Mouse (Mus musculus): ENCODE measurements around the gene Olfr718-ps1. TPM values are rescaled to one million over a fixed set of nuclear protein-coding genes. Genes with fewer than 3 reads are reported as not detected.
A peak's percentile ranks its signal among the peaks of the same experiment; 100 is the strongest.

Gene Olfr718-ps1
- polyA plus RNA-seq, 1 experiment from 2014 or later, result not detected

GRCm38 (mm10) chr5:143126089-143126488 is 21.3 kb downstream of the Olfr718-ps1 start:
- Histone ChIP-seq H3K9ac (ENCODE audit: low read length) (no peak overlapping the region), H3K9me3 (ENCODE audit: control insufficient read depth, low read length) (peaks cover 2% of the 10 kb centered on the region; the same call in 1 of the 2 replicates), H3K27me3 (ENCODE audit: control insufficient read depth, insufficient read depth, low read length) (no peaks in the 10 kb centered on the region), H3K4me3 (ENCODE audit: low read depth, low read length) (no peak overlapping the region), H3K27ac (replicated peaks; ENCODE audit: low read depth, low read length) (no peak overlapping the region), H3K36me3 (ENCODE audit: control insufficient read depth, insufficient read depth, low read length) (no peaks in the 10 kb centered on the region), H3K4me1 (ENCODE audit: control insufficient read depth, insufficient read depth, low read length) (no peaks in the 10 kb centered on the region), H3K4me2 (ENCODE audit: low read depth, severe bottlenecking) (no peak overlapping the region)
- ATAC-seq (ENCODE audit: insufficient number of reproducible peaks, low FRiP score, low TSS enrichment, low read depth) (no peak), DNase-seq (ENCODE audit: low spot score) (no peak)
- 82% methylated on average over 9 of the region's 9 CpGs for WGBS

DNA sequence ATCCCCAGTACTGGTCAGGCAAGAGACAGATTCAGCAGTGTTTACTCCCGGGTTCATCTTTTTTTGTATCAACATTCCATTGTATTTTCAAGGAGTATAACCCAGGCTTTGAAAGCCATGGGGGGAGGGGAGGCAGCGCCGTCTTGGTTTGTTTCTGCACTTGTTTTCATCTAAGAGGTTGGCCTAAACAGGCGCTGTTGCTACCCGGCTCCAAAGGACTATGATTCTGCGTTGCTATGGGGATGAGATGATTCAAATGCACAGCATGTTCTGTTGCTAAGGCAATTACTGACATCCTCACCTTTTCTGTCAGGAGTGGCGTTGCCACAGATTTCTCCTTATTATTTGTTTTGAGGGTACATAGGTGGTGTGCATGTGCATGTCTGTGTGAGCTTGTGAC is 21.8 kb downstream of the Olfr718-ps1 start:
- no peak for ATAC-seq (ENCODE audit: insufficient number of reproducible peaks, low FRiP score, low TSS enrichment, low read depth)
- WGBS, result 68% methylated on average over 7 of the region's 7 CpGs

GRCm38 (mm10) chr5:143124805-143125378 is 22.5 kb downstream of the Olfr718-ps1 start:
- H3K27me3 ChIP-seq (ENCODE audit: control insufficient read depth, insufficient read depth, low read length), result no peaks in the 10 kb centered on the region
- no peaks in the 10 kb centered on the region for H3K4me1 ChIP-seq (ENCODE audit: control insufficient read depth, insufficient read depth, low read length)
- H3K4me2 ChIP-seq (ENCODE audit: low read depth, severe bottlenecking), result no peak overlapping the region
- no peak overlapping the region for H3K27ac ChIP-seq (replicated peaks; ENCODE audit: low read depth, low read length)
- H3K36me3 ChIP-seq (ENCODE audit: control insufficient read depth, insufficient read depth, low read length), result no peaks in the 10 kb centered on the region
- DNase-seq (ENCODE audit: low spot score) (no peak), ATAC-seq (ENCODE audit: insufficient number of reproducible peaks, low FRiP score, low TSS enrichment, low read depth) (no peak)
- no peak overlapping the region for H3K9ac ChIP-seq (ENCODE audit: low read length)
- 81% methylated on average over 4 of the region's 4 CpGs for WGBS
- H3K4me3 ChIP-seq (ENCODE audit: low read depth, low read length), result no peak overlapping the region
- H3K9me3 ChIP-seq (ENCODE audit: control insufficient read depth, low read length), result peaks cover 2% of the 10 kb centered on the region; the same call in 1 of the 2 replicates

More for the DNA sequence above, 21.8 kb downstream of the Olfr718-ps1 start:
- no peak overlapping the region for H3K27ac ChIP-seq (replicated peaks; ENCODE audit: low read depth, low read length)
- H3K4me2 ChIP-seq (ENCODE audit: low read depth, severe bottlenecking), result no peak overlapping the region
- H3K9me3 ChIP-seq (ENCODE audit: control insufficient read depth, low read length), result peaks cover 2% of the 10 kb centered on the region; the same call in 1 of the 2 replicates
- H3K4me3 ChIP-seq (ENCODE audit: low read depth, low read length), result no peak overlapping the region
- H3K27me3 ChIP-seq (ENCODE audit: control insufficient read depth, insufficient read depth, low read length), result no peaks in the 10 kb centered on the region
- no peak for DNase-seq (ENCODE audit: low spot score)
- no peak overlapping the region for H3K9ac ChIP-seq (ENCODE audit: low read length)
- no peaks in the 10 kb centered on the region for H3K4me1 ChIP-seq (ENCODE audit: control insufficient read depth, insufficient read depth, low read length)
- H3K36me3 ChIP-seq (ENCODE audit: control insufficient read depth, insufficient read depth, low read length), result no peaks in the 10 kb centered on the region

DNA sequence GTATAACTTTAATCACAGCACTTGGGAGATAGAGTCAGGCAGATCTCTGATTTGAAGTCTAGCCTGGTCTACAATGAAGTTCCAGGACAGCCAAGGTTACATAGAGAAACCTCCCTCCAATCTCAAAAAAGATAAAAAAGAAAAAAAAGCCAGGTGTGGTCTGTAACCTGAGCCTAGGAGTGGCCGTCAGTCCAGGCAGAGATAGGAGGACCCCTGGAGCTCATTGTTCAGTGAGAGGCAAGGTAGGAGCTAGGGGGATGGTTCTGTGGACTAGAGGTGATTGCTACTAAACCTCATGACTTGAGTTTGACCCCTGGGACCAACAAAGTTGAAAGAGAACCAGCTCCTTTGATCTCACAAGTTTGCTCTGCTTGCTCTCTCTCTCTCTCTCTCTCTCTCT is 24.7 kb downstream of the Olfr718-ps1 start:
- Histone ChIP-seq H3K27me3 (ENCODE audit: control insufficient read depth, insufficient read depth, low read length) (no peaks in the 10 kb centered on the region), H3K4me2 (ENCODE audit: low read depth, severe bottlenecking) (no peak overlapping the region), H3K36me3 (ENCODE audit: control insufficient read depth, insufficient read depth, low read length) (no peaks in the 10 kb centered on the region), H3K9ac (ENCODE audit: low read length) (no peak overlapping the region), H3K27ac (replicated peaks; ENCODE audit: low read depth, low read length) (no peak overlapping the region), H3K9me3 (ENCODE audit: control insufficient read depth, low read length) (no peaks in the 10 kb centered on the region), H3K4me1 (ENCODE audit: control insufficient read depth, insufficient read depth, low read length) (no peaks in the 10 kb centered on the region), H3K4me3 (ENCODE audit: low read depth, low read length) (no peak overlapping the region)
- no peak for ATAC-seq (ENCODE audit: insufficient number of reproducible peaks, low FRiP score, low TSS enrichment, low read depth)
- no peak for DNase-seq (ENCODE audit: low spot score)
- 6% methylated on average over 1 of the region's 1 CpGs for WGBS

GRCm38 (mm10) chr5:143122125-143122524 is 25.3 kb downstream of the Olfr718-ps1 start:
- Histone ChIP-seq H3K36me3 (ENCODE audit: control insufficient read depth, insufficient read depth, low read length) (no peaks in the 10 kb centered on the region), H3K9ac (ENCODE audit: low read length) (no peak overlapping the region), H3K9me3 (ENCODE audit: control insufficient read depth, low read length) (no peaks in the 10 kb centered on the region), H3K27me3 (ENCODE audit: control insufficient read depth, insufficient read depth, low read length) (no peaks in the 10 kb centered on the region), H3K27ac (replicated peaks; ENCODE audit: low read depth, low read length) (no peak overlapping the region), H3K4me1 (ENCODE audit: control insufficient read depth, insufficient read depth, low read length) (no peaks in the 10 kb centered on the region), H3K4me3 (ENCODE audit: low read depth, low read length) (no peak overlapping the region), H3K4me2 (ENCODE audit: low read depth, severe bottlenecking) (no peak overlapping the region)
- ATAC-seq (ENCODE audit: insufficient number of reproducible peaks, low FRiP score, low TSS enrichment, low read depth) (no peak), DNase-seq (ENCODE audit: low spot score) (no peak)
- WGBS, result 87% methylated on average over 8 of the region's 8 CpGs

DNA sequence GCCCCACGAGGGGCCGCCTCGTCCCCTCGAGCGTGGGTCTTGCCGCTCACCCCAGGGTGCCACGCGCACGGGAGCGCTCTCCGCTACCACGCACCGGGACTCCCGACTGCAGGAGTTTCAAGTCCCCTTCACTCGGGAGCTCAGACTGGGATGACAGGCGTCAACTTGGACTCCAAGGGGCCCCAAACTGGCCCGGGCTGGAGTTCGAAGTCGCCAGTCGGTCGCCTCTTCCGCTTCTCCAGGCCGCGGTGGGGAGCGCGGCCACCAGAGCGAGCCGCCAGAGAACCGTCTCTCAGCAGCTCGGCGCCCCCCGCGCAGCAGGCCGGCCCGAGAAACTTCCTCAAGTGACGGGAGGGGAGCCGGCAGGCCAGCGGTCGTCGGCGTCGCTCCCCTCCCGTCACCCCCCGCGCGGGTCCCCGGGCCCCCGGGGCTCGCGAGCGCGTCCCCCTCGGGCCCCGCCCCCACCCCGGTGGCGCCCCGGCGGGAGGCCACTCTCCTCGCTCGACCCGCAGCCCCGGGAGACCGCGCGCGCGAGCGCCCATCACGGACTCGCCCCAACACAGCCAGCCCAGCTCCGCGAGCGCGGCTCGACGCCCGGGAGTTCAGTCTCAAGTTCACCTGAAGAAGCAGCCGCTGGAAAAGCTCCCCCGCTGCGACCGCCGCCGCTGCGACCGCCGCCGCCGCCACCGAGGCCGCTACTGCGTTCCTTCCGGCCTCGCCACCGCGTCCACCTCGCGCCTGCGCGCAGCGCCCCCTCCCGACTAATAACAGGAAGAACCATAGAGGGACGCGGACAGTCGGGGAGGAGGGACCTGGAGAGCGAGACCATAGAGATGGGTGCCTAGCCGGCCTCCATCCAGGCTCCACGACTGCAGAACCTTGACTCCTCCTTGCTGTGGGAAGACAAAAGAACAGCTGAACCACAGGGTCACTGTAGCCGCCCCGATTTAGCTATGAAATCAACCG is 34.8 kb downstream of the Olfr718-ps1 start, which contains the start of gene Rnf216:
Gene Rnf216 (minus strand): TSS at position 714 of the 966 bp plus-strand sequence.
- Histone ChIP-seq H3K9ac (ENCODE audit: low read length) (peak within 1 kb of the TSS; percentile 88), H3K27me3 (ENCODE audit: control insufficient read depth, insufficient read depth, low read length) (no peaks in the 10 kb centered on the region), H3K4me1 (ENCODE audit: control insufficient read depth, insufficient read depth, low read length) (no peaks in the 10 kb centered on the region), H3K36me3 (ENCODE audit: control insufficient read depth, insufficient read depth, low read length) (no peaks in the 10 kb centered on the region; the same call in 1 of the 2 replicates), H3K27ac (replicated peaks; ENCODE audit: low read depth, low read length) (peak within 1 kb of the TSS; percentile 87), H3K4me2 (ENCODE audit: low read depth, severe bottlenecking) (peak within 1 kb of the TSS; percentile 68), H3K4me3 (ENCODE audit: low read depth, low read length) (peak within 1 kb of the TSS; percentile 64), H3K9me3 (ENCODE audit: control insufficient read depth, low read length) (no peaks in the 10 kb centered on the region)
- ATAC-seq (ENCODE audit: insufficient number of reproducible peaks, low FRiP score, low TSS enrichment, low read depth) (peak; percentile 91), DNase-seq (ENCODE audit: low spot score) (peak; percentile 94)
- 1% methylated on average over 85 of the region's 110 CpGs for WGBS

- no peak overlapping the region for H3K27ac ChIP-seq (replicated peaks; ENCODE audit: low read depth, low read length)
- no peaks in the 10 kb centered on the region; the same call in 1 of the 2 replicates for H3K36me3 ChIP-seq (ENCODE audit: control insufficient read depth, insufficient read depth, low read length)
- H3K4me3 ChIP-seq (ENCODE audit: low read depth, low read length), result no peak overlapping the region
- no peaks in the 10 kb centered on the region for H3K4me1 ChIP-seq (ENCODE audit: control insufficient read depth, insufficient read depth, low read length)
- ATAC-seq (ENCODE audit: insufficient number of reproducible peaks, low FRiP score, low TSS enrichment, low read depth), result no peak
- H3K9ac ChIP-seq (ENCODE audit: low read length), result no peak overlapping the region
- 91% methylated on average over 3 of the region's 3 CpGs for WGBS
- no peak for DNase-seq (ENCODE audit: low spot score)
- H3K9me3 ChIP-seq (ENCODE audit: control insufficient read depth, low read length), result no peaks in the 10 kb centered on the region
- H3K27me3 ChIP-seq (ENCODE audit: control insufficient read depth, insufficient read depth, low read length), result no peaks in the 10 kb centered on the region
- H3K4me2 ChIP-seq (ENCODE audit: low read depth, severe bottlenecking), result no peak overlapping the region
These were observed 40.5 kb downstream of the Olfr718-ps1 start for GRCm38 (mm10) chr5:143106842-143107241.

GRCm38 (mm10) chr5:143103231-143103630 is 44.1 kb downstream of the Olfr718-ps1 start:
- ATAC-seq (ENCODE audit: insufficient number of reproducible peaks, low FRiP score, low TSS enrichment, low read depth), result no peak
- 100% methylated on average over 2 of the region's 2 CpGs for WGBS
- Histone ChIP-seq H3K9me3 (ENCODE audit: control insufficient read depth, low read length) (no peaks in the 10 kb centered on the region), H3K4me2 (ENCODE audit: low read depth, severe bottlenecking) (no peak overlapping the region), H3K27ac (replicated peaks; ENCODE audit: low read depth, low read length) (no peak overlapping the region), H3K27me3 (ENCODE audit: control insufficient read depth, insufficient read depth, low read length) (no peaks in the 10 kb centered on the region), H3K4me1 (ENCODE audit: control insufficient read depth, insufficient read depth, low read length) (no peaks in the 10 kb centered on the region; the same call in 1 of the 2 replicates), H3K4me3 (ENCODE audit: low read depth, low read length) (no peak overlapping the region), H3K9ac (ENCODE audit: low read length) (no peak overlapping the region), H3K36me3 (ENCODE audit: control insufficient read depth, insufficient read depth, low read length) (no peaks in the 10 kb centered on the region)
- DNase-seq (ENCODE audit: low spot score), result no peak
